Mouse (Mus musculus) CH12.LX (cell line): ENCODE data around the gene Esr1. TPM values are rescaled to one million over a fixed set of nuclear protein-coding genes. Genes with fewer than 3 reads are reported as not detected.
A peak's percentile ranks its signal among the peaks of the same experiment; 100 is the strongest.

Source experiments
- DNase-seq: peaks from one replicate; pipeline ENCODE4 v3.0.0-alpha.2; 2013; ENCODE audit errors: extremely low read depth
- H3K27ac ChIP-seq: 2 replicates; pipeline ENCODE4 v1.5.1; 2012; ENCODE audit warnings: low read depth, mild to moderate bottlenecking, control low read depth, moderate library complexity; ENCODE audit not compliant: insufficient read depth
- H3K27me3 ChIP-seq: replicated peaks from 2 replicates; pipeline ENCODE3; 2012; ENCODE audit warnings: inconsistent platforms
- H3K36me3 ChIP-seq, 2 experiments: replicated peaks in 1 of 2; 2 replicates each; pipeline versions ENCODE3 to v1.6.1; 2012; ENCODE audit warnings: inconsistent platforms in 1 of 2, low read length in 1 of 2, mild to moderate bottlenecking in 1 of 2, mixed read lengths in 1 of 2, moderate library complexity in 1 of 2; ENCODE audit not compliant: control insufficient read depth in 1 of 2, insufficient read depth in 1 of 2
- H3K4me1 ChIP-seq, 2 experiments: 2 replicates each; pipeline ENCODE4 v1.6.1; 2012; ENCODE audit warnings: inconsistent platforms in 1 of 2, moderate library complexity in 1 of 2; ENCODE audit not compliant: insufficient read depth in 2 of 2, control insufficient read depth in 1 of 2
- H3K4me2 ChIP-seq: 2 replicates; pipeline ENCODE4 v1.6.1; 2012; ENCODE audit warnings: low read depth, mild to moderate bottlenecking, control low read depth; ENCODE audit not compliant: poor library complexity, insufficient read depth, severe bottlenecking
- H3K4me3 ChIP-seq, 3 experiments: fragments of 150-350 bp in 1 of 3; sonication (generic) in 1 of 3; replicated peaks in 1 of 3; 2 replicates each; pipeline versions ENCODE3 to v1.5.1; 2011 to 2012; ENCODE audit warnings: low read depth in 2 of 3, low read length in 2 of 3, mild to moderate bottlenecking in 2 of 3, moderate library complexity in 2 of 3, control low read depth in 1 of 3, improper control_type of control experiment in 1 of 3, inconsistent platforms in 1 of 3, mixed read lengths in 1 of 3; ENCODE audit not compliant: poor library complexity in 1 of 3
- H3K79me2 ChIP-seq: replicated peaks from 2 replicates; pipeline ENCODE4 v1.6.1; 2012; ENCODE audit warnings: mild to moderate bottlenecking, moderate library complexity; ENCODE audit not compliant: control insufficient read depth, poor library complexity, insufficient read depth, severe bottlenecking; ENCODE audit errors: extremely low read depth
- H3K9ac ChIP-seq: 2 replicates; pipeline ENCODE4 v1.6.1; 2012; ENCODE audit warnings: low read depth, mild to moderate bottlenecking, control low read depth, moderate library complexity; ENCODE audit not compliant: insufficient read depth
- H3K9me3 ChIP-seq: replicated peaks from 2 replicates; pipeline ENCODE3; 2012; ENCODE audit warnings: low read length, inconsistent platforms, mixed read lengths
- CTCF ChIP-seq, 2 experiments: IDR thresholded peaks in 1 of 2; conservative IDR thresholded peaks in 1 of 2; 2 replicates each; pipeline ENCODE4 v1.5.1; 2011 to 2012; ENCODE audit warnings: low read depth in 2 of 2, low read length in 2 of 2, improper control_type of control experiment in 1 of 2, inconsistent platforms in 1 of 2, mild to moderate bottlenecking in 1 of 2, moderate library complexity in 1 of 2
- ETS1 ChIP-seq: conservative IDR thresholded peaks from 2 replicates; pipeline ENCODE4 v1.6.1; 2012; ENCODE audit warnings: low read depth, mild to moderate bottlenecking, inconsistent platforms, low read length, improper control_type of control experiment, moderate library complexity
- HCFC1 ChIP-seq: IDR thresholded peaks from 2 replicates; pipeline ENCODE4 v1.6.1; 2012; ENCODE audit warnings: low read depth, mild to moderate bottlenecking, inconsistent platforms, low read length, improper control_type of control experiment
- JUN ChIP-seq: IDR thresholded peaks from 2 replicates; pipeline ENCODE4 v1.6.1; 2011; ENCODE audit warnings: low read depth, mild to moderate bottlenecking, low read length, improper control_type of control experiment, moderate library complexity; ENCODE audit not compliant: insufficient read depth
- MAFK ChIP-seq: IDR thresholded peaks from 2 replicates; pipeline ENCODE4 v1.6.1; 2011; ENCODE audit warnings: low read length, improper control_type of control experiment; ENCODE audit not compliant: insufficient replicate concordance
- MAX ChIP-seq: IDR thresholded peaks from 2 replicates; pipeline ENCODE4 v1.6.1; 2011; ENCODE audit warnings: low read length, improper control_type of control experiment
- MAZ ChIP-seq: IDR thresholded peaks from 2 replicates; pipeline ENCODE4 v1.6.1; 2012; ENCODE audit warnings: low read depth, mild to moderate bottlenecking, inconsistent platforms, low read length, improper control_type of control experiment, moderate library complexity
- NRF1 ChIP-seq: IDR thresholded peaks from 2 replicates; pipeline ENCODE4 v1.6.1; 2014; ENCODE audit warnings: low read depth, mild to moderate bottlenecking, inconsistent platforms, low read length, improper control_type of control experiment, moderate library complexity
- PAX5 ChIP-seq: IDR thresholded peaks from 2 replicates; pipeline ENCODE4 v1.6.1; 2012; ENCODE audit warnings: low read length, inconsistent platforms, mixed read lengths
- POLR2AphosphoS2 ChIP-seq: IDR thresholded peaks from 2 replicates; pipeline ENCODE4 v1.6.1; 2011; ENCODE audit warnings: low read depth, low read length, improper control_type of control experiment
- RAD21 ChIP-seq: IDR thresholded peaks from 2 replicates; pipeline ENCODE4 v1.6.1; 2011; ENCODE audit warnings: low read depth, mild to moderate bottlenecking, low read length, improper control_type of control experiment, moderate library complexity
- SMC3 ChIP-seq: IDR thresholded peaks from 2 replicates; pipeline ENCODE4 v1.6.1; 2011; ENCODE audit warnings: low read depth, low read length, improper control_type of control experiment
- USF1 ChIP-seq: IDR thresholded peaks from 2 replicates; pipeline ENCODE4 v1.6.1; 2014; ENCODE audit warnings: low read depth, mild to moderate bottlenecking, inconsistent platforms, low read length, improper control_type of control experiment
- USF2 ChIP-seq: conservative IDR thresholded peaks from 2 replicates; pipeline ENCODE4 v1.6.1; 2011; ENCODE audit warnings: low read depth, low read length, improper control_type of control experiment
- ZC3H11A ChIP-seq: IDR thresholded peaks from 2 replicates; pipeline ENCODE4 v1.6.1; 2012; ENCODE audit warnings: low read depth, mild to moderate bottlenecking, inconsistent platforms, low read length, improper control_type of control experiment
- ZNF384 ChIP-seq: IDR thresholded peaks from 2 replicates; pipeline ENCODE4 v1.6.1; 2012; ENCODE audit warnings: low read depth, low read length, improper control_type of control experiment, inconsistent platforms
- dilution Hi-C: fragments of 300-500 bp; cut with MboI; formaldehyde crosslinking; loops from 2 replicates; pipeline ENCODE4 v1.14.3; 2020; ENCODE audit warnings: low sequenced_read_pairs; ENCODE audit not compliant: extremely low pct_unique_long_range_greater_than_20kb, extremely low pct_ligation_motif_present
- in situ Hi-C: fragments of 300-500 bp; cut with MboI; formaldehyde crosslinking; loops from 3 replicates; pipeline ENCODE4 v1.14.3; 2019; ENCODE audit warnings: low sequenced_read_pairs, low pct_ligation_motif_present, low pct_unique_long_range_greater_than_20kb, mixed read lengths
- polyA plus RNA-seq: library from polyadenylated mRNA; unstranded; fragments of >175 nt; gene quantifications from 2 replicates; pipeline ENCODE4 v1.2.1, GENCODE M21; 2012; ENCODE audit warnings: low read depth; ENCODE audit not compliant: insufficient read length
- total RNA-seq, 2 experiments: library from RNA; depleted of rRNA; stranded (reverse); fragments of 300-350 nt in 1 of 2; fragments of >200 nt in 1 of 2; gene quantifications; 2 replicates each; pipeline ENCODE4 v1.2.3; 2012 to 2014

Gene Esr1
- total and polyA plus RNA-seq, 3 experiments, result 0.63 to 1.0 (median 0.64) TPM

DNA sequence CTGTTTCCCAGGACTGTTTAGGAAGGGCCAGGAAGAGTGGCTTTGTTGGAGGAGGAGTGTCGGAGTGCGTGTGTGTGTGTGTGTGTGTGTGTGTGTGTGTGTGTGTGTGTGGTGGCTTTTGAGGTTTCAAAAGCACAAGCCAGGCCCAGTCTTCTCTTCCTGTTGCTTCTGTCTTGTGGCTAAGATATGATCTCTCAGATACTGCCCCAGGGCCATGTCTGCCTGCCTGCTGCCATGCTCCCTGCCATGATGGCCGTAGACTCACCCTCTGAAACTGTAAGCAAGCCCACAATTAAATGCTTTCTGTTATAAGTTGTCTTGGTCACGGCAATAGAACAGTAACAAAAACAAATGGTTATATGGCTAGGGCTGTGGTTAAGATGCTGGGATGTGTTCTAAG, 14.2 kb upstream of the Esr1 start:
- Histone ChIP-seq H3K9ac (no peak overlapping the region), H3K36me3 (no peaks in the 10 kb centered on the region), H3K4me2 (no peak overlapping the region), H3K79me2 (no peaks in the 10 kb centered on the region), H3K4me3 (no peak overlapping the region), H3K27ac (no peak overlapping the region), H3K4me1 (peaks cover 0 to 9% of the 10 kb centered on the region in 2 experiments; a peak in 2 of 4 replicates), H3K9me3 (peaks cover 13% of the 10 kb centered on the region), H3K27me3 (no peaks in the 10 kb centered on the region)
- in situ Hi-C loops, result no loop called here
- dilution Hi-C loops, result no loop called here
- DNase-seq, result no peak
- TF ChIP-seq JUN (no peak), HCFC1 (no peak), ZC3H11A (no peak), ETS1 (no peak), NRF1 (no peak), MAZ (no peak)

DNA sequence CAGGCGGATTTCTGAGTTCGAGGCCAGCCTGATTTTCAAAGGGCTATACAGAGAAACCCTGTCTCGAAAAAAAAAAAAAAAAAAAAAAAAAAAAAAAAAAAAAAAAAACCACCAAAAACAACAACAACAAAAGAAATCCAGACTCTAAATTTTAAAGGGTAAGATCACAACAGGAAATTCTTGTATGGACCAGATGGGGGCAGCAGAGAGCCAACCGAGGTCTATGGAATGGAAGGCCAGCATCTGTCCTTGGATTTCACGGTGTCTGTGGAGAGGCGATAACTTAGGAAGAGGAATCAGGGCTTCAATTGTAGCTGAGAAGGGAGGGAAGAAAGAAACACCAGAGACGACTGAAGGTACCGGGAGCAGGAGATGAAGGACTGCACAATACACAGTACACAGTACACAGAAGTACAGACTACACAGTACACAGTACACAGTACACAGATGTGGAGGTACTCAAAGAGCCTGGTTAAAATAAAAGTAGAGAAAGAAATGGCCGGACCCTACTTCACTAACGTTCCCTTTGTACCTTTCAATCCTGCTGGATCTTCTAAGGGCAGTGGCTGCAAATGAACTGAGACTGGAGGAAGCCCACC, 13.1 kb upstream of the Esr1 start:
- in situ Hi-C loops, result no loop called here
- H3K27me3 ChIP-seq, result no peaks in the 10 kb centered on the region
- no peak overlapping the region for H3K4me2 ChIP-seq
- H3K4me1 ChIP-seq, result peaks cover 0 to 9% of the 10 kb centered on the region in 2 experiments; a peak in 2 of 4 replicates
- H3K79me2 ChIP-seq, result no peaks in the 10 kb centered on the region
- H3K27ac ChIP-seq, result no peak overlapping the region
- H3K9me3 ChIP-seq, result peaks cover 21% of the 10 kb centered on the region
- DNase-seq, result peak; percentile 45
- H3K9ac ChIP-seq, result no peak overlapping the region
- H3K36me3 ChIP-seq, result no peaks in the 10 kb centered on the region
- H3K4me3 ChIP-seq, result no peak overlapping the region
- dilution Hi-C loops, result no loop called here
- TF ChIP-seq RAD21 (peak; percentile 69), POLR2AphosphoS2 (no peak), USF2 (no peak), USF1 (no peak), MAFK (no peak), CTCF (conservative IDR thresholded peaks at IDR 0.05 in 1 of 2, IDR thresholded peaks at IDR 0.05 in 1 of 2; ENCODE audit: low read depth in 2 of 2, low read length in 2 of 2) (peak in 1 of 2 experiments; percentile 73; a peak in 3 of 4 replicates), ZC3H11A (no peak), MAX (no peak), PAX5 (no peak), SMC3 (peak; percentile 71), MAZ (no peak), ZNF384 (peak; percentile 64), JUN (no peak)
- TF ChIP-seq, all 38 proteins: peak for 4
